Mouse (Mus musculus) adrenal gland, postnatal 10 days (tissue): ENCODE measurements around the gene Gm10518. TPM values are rescaled to one million over a fixed set of nuclear protein-coding genes. Genes with fewer than 3 reads are reported as not detected.

Experiments
- DNase-seq: peaks from one replicate; pipeline ENCODE4 v3.0.0; 2021; ENCODE audit warnings: mixed read lengths
- total RNA-seq, 2 experiments: library from RNA; stranded (reverse); gene quantifications; 2 replicates each; pipeline ENCODE4 v1.2.3; 2021

Gm10518 gene
- total RNA-seq, 2 experiments from 2014 or later = not detected

DNA sequence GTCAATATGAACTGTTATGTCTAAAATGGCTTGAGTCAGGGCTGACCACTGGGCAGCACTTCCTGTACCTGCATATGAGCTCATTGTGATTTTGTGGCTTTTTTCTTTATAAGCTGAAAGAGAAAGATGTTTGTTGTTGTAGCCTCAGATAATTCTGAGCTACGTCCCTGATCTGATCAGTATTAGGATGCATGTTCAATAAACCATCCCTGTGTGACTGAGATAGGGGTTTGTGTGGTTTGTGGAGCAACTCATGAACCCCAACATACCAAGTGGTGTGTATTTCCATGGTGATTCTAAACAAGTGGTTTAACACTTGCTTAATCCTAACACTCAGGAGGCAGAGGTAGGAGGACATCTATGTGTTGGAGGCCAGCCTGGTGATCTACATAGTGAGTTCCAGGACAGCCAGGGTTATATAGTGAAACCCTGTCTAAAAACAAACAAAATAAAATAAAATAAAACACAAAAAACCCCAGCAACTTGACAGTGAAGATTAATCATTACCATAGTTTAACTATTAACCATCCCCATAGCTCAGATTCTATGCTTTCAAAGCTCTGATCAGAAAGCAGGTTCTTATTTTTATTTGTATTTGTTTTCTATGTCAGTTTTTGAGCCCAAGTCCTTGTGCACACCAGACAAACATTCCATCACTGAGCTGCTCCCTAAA is 32.7 kb downstream of the Gm10518 start:
- no peak for DNase-seq

DNA sequence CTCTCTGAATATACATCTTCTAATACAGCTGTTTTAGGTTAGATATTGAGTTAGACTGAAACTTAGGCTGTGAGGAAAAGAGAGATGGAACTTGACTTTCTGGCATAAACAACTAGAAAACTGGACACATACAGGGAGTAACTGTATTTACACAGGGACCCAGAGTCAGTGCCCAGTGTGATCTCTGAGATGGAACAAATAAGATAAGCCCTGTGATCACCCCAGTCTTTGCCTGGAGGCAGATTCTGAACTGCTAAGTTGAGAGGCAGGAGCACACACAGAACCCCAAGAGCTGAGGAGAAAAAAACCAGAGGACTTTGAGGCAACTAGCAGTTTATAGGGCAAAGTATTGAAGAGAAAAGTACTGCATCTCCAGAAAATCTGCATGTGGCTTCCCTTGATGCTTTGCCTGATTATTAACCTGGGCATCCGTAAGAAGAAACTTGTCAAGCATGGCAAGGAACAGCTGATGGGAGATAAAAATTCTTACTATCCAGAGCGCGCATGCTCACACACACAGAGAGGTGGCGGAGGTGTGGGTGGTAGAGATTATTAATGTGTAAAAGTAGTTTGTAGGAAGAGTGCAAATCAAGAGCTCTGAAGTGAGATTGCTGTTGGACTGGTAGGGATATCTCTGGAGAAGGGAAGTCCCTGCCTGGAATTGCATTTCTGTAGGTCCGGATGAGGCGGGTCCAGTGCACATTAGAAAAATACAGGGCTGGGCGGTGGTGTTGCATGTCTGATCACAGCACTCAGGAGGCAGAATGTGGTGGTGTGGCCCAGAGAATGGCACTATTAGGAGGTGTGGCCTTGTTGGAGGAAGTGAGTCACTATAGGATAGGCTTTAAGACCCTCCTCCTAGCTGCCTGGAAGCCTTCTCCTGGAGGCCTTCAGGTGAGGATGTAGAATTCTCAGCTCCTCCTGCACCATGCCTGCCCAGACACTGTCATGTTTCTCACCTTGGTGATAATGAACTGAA is 33.5 kb downstream of the Gm10518 start:
- DNase-seq = no peak

DNA sequence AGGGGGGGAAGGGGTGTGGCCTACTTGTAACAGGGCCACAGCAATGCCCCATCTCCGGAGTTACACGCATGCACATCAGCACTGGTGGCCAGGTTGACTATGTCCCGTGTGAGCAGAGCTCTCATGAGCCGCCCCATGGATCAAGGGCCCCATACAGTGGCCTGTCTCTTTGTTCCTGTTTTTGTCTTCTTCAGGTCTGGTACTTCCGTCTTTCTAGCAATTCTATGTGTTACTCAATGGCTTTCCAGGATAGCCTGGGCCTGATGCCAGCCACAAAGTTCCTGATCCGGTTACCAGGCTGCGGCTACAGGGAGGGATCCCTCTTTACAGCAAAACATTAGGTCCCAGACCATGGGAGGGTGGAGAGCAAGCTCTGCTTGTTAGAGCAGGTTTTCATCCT is 39.4 kb downstream of the Gm10518 start:
- peak; percentile 66 for DNase-seq

- DNase-seq = no peak
Measured at GRCm38 (mm10) chr1:179843981-179844380, 40.8 kb downstream of the Gm10518 start.

- DNase-seq = peak; percentile 75
Measured at GRCm38 (mm10) chr1:179844894-179845293, 41.7 kb downstream of the Gm10518 start.

- no peak for DNase-seq
Measured at GRCm38 (mm10) chr1:179845832-179846499, 42.8 kb downstream of the Gm10518 start.

DNA sequence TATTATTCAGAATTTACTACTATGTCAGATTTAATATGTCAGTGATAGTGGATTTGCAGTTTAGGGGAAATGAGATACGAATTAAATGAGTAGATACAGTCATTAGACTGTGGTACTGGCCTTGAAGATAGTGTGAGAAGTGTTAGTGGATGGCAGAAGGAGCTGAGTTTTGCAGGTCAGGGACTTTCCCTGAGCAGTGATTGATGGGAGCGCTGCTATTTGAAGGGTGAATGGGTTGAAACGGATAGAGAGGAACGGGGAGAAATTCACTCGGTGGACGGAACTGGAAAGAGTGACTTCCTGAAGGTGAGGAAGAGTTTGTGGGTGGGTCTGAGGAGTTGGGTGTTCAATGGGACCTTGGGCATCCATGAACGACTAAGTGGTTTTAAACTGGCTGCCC is 44.0 kb downstream of the Gm10518 start:
- DNase-seq = no peak

DNA sequence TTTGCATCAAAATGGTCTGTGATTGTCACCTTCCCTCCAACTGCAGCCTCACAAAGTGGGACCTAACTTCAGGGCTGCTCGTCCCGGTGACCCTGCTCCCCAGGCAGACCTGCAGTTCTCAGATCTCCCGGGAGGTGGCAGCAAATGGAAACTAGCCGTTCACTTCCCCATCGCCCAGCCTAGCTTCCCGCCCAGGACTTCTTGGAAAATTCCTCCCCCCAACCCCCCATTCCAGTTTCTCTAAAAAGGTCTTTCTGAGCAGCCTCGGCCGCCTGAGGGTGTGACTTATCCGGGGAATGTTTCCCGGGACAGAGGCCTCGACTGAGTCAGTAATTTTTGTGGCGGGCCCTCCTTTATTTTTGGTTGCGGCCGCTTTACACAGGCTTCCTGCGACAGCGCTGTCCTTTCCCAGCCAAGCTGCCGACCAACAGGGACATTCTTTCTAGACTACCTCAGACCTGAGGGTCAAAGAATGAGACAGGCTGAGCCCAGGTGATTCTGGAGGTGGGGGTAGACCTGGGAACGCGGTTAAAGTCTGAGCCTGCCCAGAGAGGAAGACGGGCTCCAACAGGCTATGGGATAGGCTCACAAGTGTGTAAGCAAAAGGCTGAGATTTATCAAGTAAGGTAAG is 44.7 kb downstream of the Gm10518 start:
- peak; percentile 94 for DNase-seq

GRCm38 (mm10) chr1:179853421-179853820 is 50.2 kb downstream of the Gm10518 start:
- no peak for DNase-seq

Other genes with a start within 250 kb of the Gm10518 start
- 10 to 100 TPM; 29.9 to 36.9 TPM for gene Sccpdh, start 135.2 kb upstream of the Gm10518 start, total RNA-seq
- not detected for gene Kif28, start 58.1 kb upstream of the Gm10518 start, total RNA-seq
- 10 to 100 TPM; 32.5 to 36.3 TPM for gene Ahctf1, start 304 bp downstream of the Gm10518 start, total RNA-seq
- gene Cdc42bpa, start 157.1 kb downstream of the Gm10518 start, total RNA-seq = 10 to 100 TPM; 35.6 to 50.3 TPM